Mouse (Mus musculus) 416B (cell line): ENCODE data around the gene Gmppa.
A peak's percentile ranks its signal among the peaks of the same experiment; 100 is the strongest.

Experiments used
- DNase-seq: peaks from one replicate; pipeline ENCODE4 v3.0.0; 2011; ENCODE audit warnings: low read depth

The Gmppa gene

GRCm38 (mm10) chr1:75455948-75456347 is 20.2 kb downstream of the Gmppa start:
- no peak for DNase-seq

GRCm38 (mm10) chr1:75456746-75457564 is 21.2 kb downstream of the Gmppa start:
- DNase-seq, result no peak

- no peak for DNase-seq
Observed at GRCm38 (mm10) chr1:75457710-75458024, 21.9 kb downstream of the Gmppa start.

- DNase-seq, result no peak
Observed at GRCm38 (mm10) chr1:75458025-75458788, 22.5 kb downstream of the Gmppa start.

- no peak for DNase-seq
Observed at GRCm38 (mm10) chr1:75458789-75459684, 23.3 kb downstream of the Gmppa start.

- no peak for DNase-seq
Observed at GRCm38 (mm10) chr1:75460297-75460696, 24.6 kb downstream of the Gmppa start.

- DNase-seq, result no peak
Observed at GRCm38 (mm10) chr1:75462636-75463035, 26.9 kb downstream of the Gmppa start.

- no peak for DNase-seq
Observed at GRCm38 (mm10) chr1:75463652-75464204, 28.0 kb downstream of the Gmppa start.

GRCm38 (mm10) chr1:75467215-75467927 is 31.6 kb downstream of the Gmppa start:
- DNase-seq, result peak; percentile 59

- no peak for DNase-seq
Observed at GRCm38 (mm10) chr1:75469287-75469825, 33.6 kb downstream of the Gmppa start.

- no peak for DNase-seq
Observed at GRCm38 (mm10) chr1:75476441-75476840, 40.7 kb downstream of the Gmppa start.

GRCm38 (mm10) chr1:75477264-75477965 is 41.7 kb downstream of the Gmppa start:
- peak; percentile 22 for DNase-seq

GRCm38 (mm10) chr1:75477966-75478290 is 42.2 kb downstream of the Gmppa start:
- DNase-seq, result no peak

- peak; percentile 34 for DNase-seq
Observed at GRCm38 (mm10) chr1:75478497-75478896, 42.8 kb downstream of the Gmppa start.

GRCm38 (mm10) chr1:75478916-75479634 is 43.3 kb downstream of the Gmppa start, which contains the start of the genes Chpf and Tmem198:
Gene Chpf, minus strand, starts transcription at chr1:75479307.
Gene Tmem198, plus strand, starts transcription at chr1:75479532.
- no peak for DNase-seq

GRCm38 (mm10) chr1:75479635-75479989 is 43.9 kb downstream of the Gmppa start:
- no peak for DNase-seq

GRCm38 (mm10) chr1:75480036-75480435 is 44.3 kb downstream of the Gmppa start:
- no peak for DNase-seq

- DNase-seq, result no peak
Observed at GRCm38 (mm10) chr1:75480735-75481134, 45.0 kb downstream of the Gmppa start.

GRCm38 (mm10) chr1:75486561-75486960 is 50.8 kb downstream of the Gmppa start:
- DNase-seq, result no peak

- DNase-seq, result no peak
Observed at GRCm38 (mm10) chr1:75487040-75487404, 51.3 kb downstream of the Gmppa start.
